Mouse (Mus musculus): Measurements from ENCODE around the gene Hnrnph2. TPM values are rescaled to one million over a fixed set of nuclear protein-coding genes. Genes with fewer than 3 reads are reported as not detected.
A peak's percentile ranks its signal among the peaks of the same experiment; 100 is the strongest.

Hnrnph2 gene
- polyA plus RNA-seq, 1 experiment from 2014 or later = 55.7 TPM

DNA sequence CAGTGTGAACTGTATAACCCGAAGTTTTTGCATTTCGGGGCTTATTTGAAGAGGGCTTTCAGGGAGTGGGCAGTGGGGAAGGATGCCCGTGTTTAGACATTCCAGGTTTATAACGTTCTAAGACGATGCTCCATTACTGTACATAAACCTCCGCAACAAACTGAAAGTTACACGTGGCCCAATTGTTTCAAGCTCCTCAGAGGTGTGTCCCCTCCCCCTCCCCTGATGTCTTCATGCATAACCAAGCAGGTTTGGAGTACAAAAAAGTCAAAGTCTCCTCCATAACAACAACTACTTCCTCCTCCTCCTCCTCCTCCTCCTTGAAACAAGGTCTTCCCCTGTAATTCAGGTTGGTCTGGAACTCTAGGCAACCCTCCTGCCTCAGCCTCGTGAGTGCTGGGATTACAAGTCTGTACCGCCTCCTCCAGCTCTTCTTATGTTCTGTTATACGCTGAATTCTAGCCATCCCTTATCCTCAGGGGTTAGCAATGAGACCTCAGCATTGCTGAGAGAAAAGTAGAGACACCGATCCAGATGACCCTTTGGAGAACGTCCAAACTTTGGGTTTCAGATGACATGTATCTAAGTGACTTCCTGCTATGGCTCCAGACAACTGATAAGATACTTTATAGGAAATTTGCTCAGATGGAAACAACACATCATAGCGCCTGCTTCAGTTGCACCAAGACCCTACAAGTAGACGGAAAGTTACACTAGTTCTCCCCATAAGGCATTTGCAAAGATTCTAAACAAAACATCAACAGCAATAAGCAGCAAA, 20.3 kb upstream of the Hnrnph2 start:
- H3K4me2 ChIP-seq (ENCODE audit: low read depth, low read length) = peak overlapping the region; percentile 65
- ATAC-seq = no peak

DNA sequence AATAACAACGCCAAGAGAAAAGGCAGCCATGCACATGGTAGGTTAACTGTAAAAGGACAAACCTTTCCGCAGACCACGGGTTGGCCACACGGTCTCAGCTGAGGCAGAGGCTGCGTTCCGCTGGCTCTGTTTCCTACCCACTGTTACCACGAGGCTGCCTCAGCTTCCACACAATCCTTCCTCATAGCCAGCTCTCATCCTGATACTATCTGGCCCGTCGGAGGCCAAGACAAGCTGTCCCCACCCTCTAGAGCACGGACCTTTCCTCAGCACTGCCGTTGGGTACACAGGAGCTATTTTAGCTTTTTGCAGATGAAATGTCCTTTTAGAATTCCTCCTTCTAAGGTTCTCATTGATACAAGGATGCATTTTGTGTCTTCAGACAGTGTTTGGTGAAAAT, 18.7 kb upstream of the Hnrnph2 start:
- WGBS (ENCODE audit: insufficient replicate concordance) = 52% methylated on average over 11 of the region's 11 CpGs
- TF ChIP-seq CTCF (IDR thresholded peaks at IDR 0.05; ENCODE audit: low read depth) (no peak), EP300 (IDR thresholded peaks at IDR 0.05; ENCODE audit: low read depth) (no peak)
- Histone ChIP-seq H3K4me3 (ENCODE audit: low read depth, low read length) (peak overlapping the region; percentile 45), H3K27ac (ENCODE audit: low read depth) (peak overlapping the region; percentile 66), H3K9me3 (ENCODE audit: low read length) (no peaks in the 10 kb centered on the region), H3K9ac (replicated peaks) (peak overlapping the region; percentile 58), H3K27me3 (ENCODE audit: insufficient read depth, low read length) (no peaks in the 10 kb centered on the region), H3K4me1 (ENCODE audit: insufficient read depth) (no peaks in the 10 kb centered on the region), H3K36me3 (replicated peaks; ENCODE audit: insufficient read depth, low read length) (no peaks in the 10 kb centered on the region), H3K4me2 (ENCODE audit: low read depth, low read length) (peak overlapping the region; percentile 65)
- ATAC-seq (no peak), DNase-seq (no peak)

More for the DNA sequence above, 20.3 kb upstream of the Hnrnph2 start:
- 0 out of 2 replicates have a peak overlapping the region, but pooled peaks have one; percentile 45 for H3K4me3 ChIP-seq (ENCODE audit: low read depth, low read length)
- H3K9me3 ChIP-seq (ENCODE audit: low read length) = no peaks in the 10 kb centered on the region
- H3K4me1 ChIP-seq (ENCODE audit: insufficient read depth) = no peaks in the 10 kb centered on the region
- H3K27ac ChIP-seq (ENCODE audit: low read depth) = no peak overlapping the region
- no peak for TF ChIP-seq EP300 (IDR thresholded peaks at IDR 0.05; ENCODE audit: low read depth)
- no peak for TF ChIP-seq CTCF (IDR thresholded peaks at IDR 0.05; ENCODE audit: low read depth)
- no peaks in the 10 kb centered on the region for H3K36me3 ChIP-seq (replicated peaks; ENCODE audit: insufficient read depth, low read length)
- H3K27me3 ChIP-seq (ENCODE audit: insufficient read depth, low read length) = no peaks in the 10 kb centered on the region
- 63% methylated on average over 14 of the region's 14 CpGs for WGBS (ENCODE audit: insufficient replicate concordance)
- no peak overlapping the region for H3K9ac ChIP-seq (replicated peaks)
- DNase-seq = no peak

DNA sequence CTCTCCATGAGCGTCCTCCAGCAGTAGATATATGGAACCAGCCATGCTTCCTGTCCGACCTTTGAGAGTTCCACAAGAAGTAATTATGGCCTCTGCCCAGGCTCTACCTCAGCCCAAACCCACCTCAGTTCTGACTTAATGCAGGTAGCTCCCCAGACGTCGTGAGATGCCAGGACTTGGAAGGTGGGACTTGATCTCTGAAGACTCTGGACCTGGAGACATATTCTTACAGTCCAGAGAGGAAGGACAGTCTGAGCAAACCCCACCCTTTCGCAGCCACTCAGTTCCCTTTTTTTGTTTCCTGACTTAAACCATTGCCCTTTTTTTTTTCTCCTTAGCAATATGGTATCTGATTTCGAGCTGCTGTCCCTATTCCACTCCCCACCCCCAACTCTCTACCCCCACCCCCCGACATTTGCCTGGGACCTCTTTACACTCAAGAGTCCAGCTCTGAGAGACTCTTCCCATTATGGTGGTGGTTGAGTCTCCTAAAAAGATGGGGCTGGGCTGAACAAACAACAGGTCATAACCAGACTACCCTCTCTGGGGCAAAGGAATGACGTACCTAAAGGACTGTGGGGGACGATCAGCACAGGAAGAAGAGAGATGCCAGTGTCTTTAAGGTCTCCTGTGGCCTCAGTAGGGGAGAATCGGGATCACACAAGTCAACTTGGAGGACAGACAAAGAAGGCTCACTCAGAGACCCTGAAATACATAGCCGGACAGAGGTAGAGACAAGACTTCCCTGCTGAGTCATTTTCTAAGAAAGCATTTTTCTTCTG, 17.9 kb upstream of the Hnrnph2 start, which contains the start of gene Btk:
Gene Btk, minus strand, starts transcription at position 683 of the 782 bp plus-strand sequence.
- Histone ChIP-seq H3K36me3 (replicated peaks; ENCODE audit: insufficient read depth, low read length) (no peaks in the 10 kb centered on the region), H3K27ac (ENCODE audit: low read depth) (peak within 1 kb of the TSS; percentile 66), H3K9ac (replicated peaks) (peak within 1 kb of the TSS; percentile 58), H3K9me3 (ENCODE audit: low read length) (no peaks in the 10 kb centered on the region), H3K4me2 (ENCODE audit: low read depth, low read length) (peak within 1 kb of the TSS; percentile 65), H3K27me3 (ENCODE audit: insufficient read depth, low read length) (no peaks in the 10 kb centered on the region), H3K4me1 (ENCODE audit: insufficient read depth) (no peaks in the 10 kb centered on the region), H3K4me3 (ENCODE audit: low read depth, low read length) (peak within 1 kb of the TSS; percentile 45)
- WGBS (ENCODE audit: insufficient replicate concordance) = 41% methylated on average over 11 of the region's 11 CpGs
- DNase-seq = peak; percentile 15
- ATAC-seq = no peak
- TF ChIP-seq EP300 (IDR thresholded peaks at IDR 0.05; ENCODE audit: low read depth) = no peak
- no peak for TF ChIP-seq CTCF (IDR thresholded peaks at IDR 0.05; ENCODE audit: low read depth)

DNA sequence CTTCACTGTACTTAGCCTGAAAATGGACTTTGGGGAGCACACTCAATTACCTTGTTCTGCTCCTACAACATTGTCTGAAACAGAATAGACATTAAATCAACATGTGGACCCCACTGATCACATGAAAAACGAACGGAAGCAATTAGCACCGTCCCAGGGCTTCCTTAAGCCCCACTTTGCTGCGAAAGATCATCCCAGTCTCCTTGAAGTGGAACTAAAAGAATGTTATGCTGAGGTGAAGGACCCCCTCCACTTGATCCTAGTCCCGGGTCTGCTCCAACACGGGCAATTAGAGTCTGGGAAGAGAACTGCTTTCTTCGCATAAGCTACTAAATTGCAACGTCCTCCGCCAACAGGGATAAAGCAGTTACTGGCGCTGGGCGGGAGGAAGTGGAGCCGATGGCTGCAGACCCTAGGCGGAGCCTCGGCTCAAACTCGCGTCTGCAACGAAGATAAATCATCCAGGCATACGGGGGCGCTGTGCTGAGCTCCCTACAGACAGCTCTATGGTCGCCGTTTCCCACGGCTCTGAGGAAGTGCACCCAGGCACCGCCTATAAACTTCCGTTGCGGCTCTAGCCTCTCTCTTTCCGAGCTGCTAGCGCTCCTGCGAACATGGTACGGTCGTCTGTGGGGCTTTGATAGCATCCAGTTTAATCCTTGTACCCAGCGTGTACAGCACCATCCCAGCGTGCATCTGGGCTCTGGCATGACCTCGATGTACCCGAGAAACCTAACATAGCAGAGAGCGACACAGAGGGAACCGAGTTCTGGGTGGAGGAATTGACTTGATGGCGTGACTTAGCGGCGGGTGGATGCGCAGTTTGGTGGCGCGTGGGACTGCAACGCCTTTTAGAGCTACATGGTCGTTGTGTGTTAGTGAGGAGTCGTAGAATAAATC, 15.6 kb upstream of the Hnrnph2 start, which contains the start of gene Rpl36a:
Gene Rpl36a, plus strand, starts transcription at position 552 of the 900 bp plus-strand sequence.
- DNase-seq (peak; percentile 90), ATAC-seq (peak; percentile 96)
- Histone ChIP-seq H3K27ac (ENCODE audit: low read depth) (peak within 1 kb of the TSS; percentile 78), H3K27me3 (ENCODE audit: insufficient read depth, low read length) (no peaks in the 10 kb centered on the region), H3K4me1 (ENCODE audit: insufficient read depth) (no peaks in the 10 kb centered on the region), H3K36me3 (replicated peaks; ENCODE audit: insufficient read depth, low read length) (peaks cover 5% of the 10 kb centered on the region; the same call in 1 of the 2 replicates), H3K4me2 (ENCODE audit: low read depth, low read length) (peak within 1 kb of the TSS; percentile 73), H3K9me3 (ENCODE audit: low read length) (no peaks in the 10 kb centered on the region), H3K4me3 (ENCODE audit: low read depth, low read length) (peak within 1 kb of the TSS; percentile 55), H3K9ac (replicated peaks) (peak within 1 kb of the TSS; percentile 67)
- 23% methylated on average over 45 of the region's 45 CpGs for WGBS (ENCODE audit: insufficient replicate concordance)
- TF ChIP-seq EP300 (IDR thresholded peaks at IDR 0.05; ENCODE audit: low read depth) (peak; percentile 58; the same call in 1 of the 2 replicates), CTCF (IDR thresholded peaks at IDR 0.05; ENCODE audit: low read depth) (peak; percentile 83)

DNA sequence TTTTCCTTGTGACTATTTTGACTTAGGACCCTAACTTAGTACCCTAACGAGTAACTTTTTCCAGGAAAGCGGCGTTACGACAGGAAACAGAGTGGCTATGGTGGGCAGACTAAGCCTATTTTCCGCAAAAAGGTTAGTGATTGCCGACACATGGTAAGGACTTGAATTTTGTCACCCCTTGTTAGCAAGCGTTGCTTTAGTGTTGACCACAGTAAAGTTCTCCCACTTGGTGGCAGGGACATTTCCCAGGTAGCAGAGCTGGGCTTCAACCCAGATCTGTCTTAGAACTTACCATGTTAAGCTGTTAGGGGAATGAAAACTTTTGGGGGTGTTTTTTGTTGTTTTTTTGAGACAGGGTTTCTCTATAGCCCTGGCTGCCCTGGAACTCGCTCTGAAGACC, 14.5 kb upstream of the Hnrnph2 start:
- Histone ChIP-seq H3K9ac (replicated peaks) (peak overlapping the region; percentile 67), H3K4me3 (ENCODE audit: low read depth, low read length) (peak overlapping the region; percentile 55), H3K27me3 (ENCODE audit: insufficient read depth, low read length) (no peaks in the 10 kb centered on the region), H3K4me1 (ENCODE audit: insufficient read depth) (no peaks in the 10 kb centered on the region), H3K36me3 (replicated peaks; ENCODE audit: insufficient read depth, low read length) (peaks cover 5% of the 10 kb centered on the region; the same call in 1 of the 2 replicates), H3K9me3 (ENCODE audit: low read length) (no peaks in the 10 kb centered on the region), H3K4me2 (ENCODE audit: low read depth, low read length) (peak overlapping the region; percentile 73), H3K27ac (ENCODE audit: low read depth) (peak overlapping the region; percentile 78; the same call in 1 of the 2 replicates)
- ATAC-seq = no peak
- TF ChIP-seq CTCF (IDR thresholded peaks at IDR 0.05; ENCODE audit: low read depth) = no peak
- no peak for TF ChIP-seq EP300 (IDR thresholded peaks at IDR 0.05; ENCODE audit: low read depth)
- no peak for DNase-seq
- WGBS (ENCODE audit: insufficient replicate concordance) = 39% methylated on average over 8 of the region's 8 CpGs
